Comparison of ENCODE assay signal across 8 mouse cellular contexts in the genomic region with DNA sequence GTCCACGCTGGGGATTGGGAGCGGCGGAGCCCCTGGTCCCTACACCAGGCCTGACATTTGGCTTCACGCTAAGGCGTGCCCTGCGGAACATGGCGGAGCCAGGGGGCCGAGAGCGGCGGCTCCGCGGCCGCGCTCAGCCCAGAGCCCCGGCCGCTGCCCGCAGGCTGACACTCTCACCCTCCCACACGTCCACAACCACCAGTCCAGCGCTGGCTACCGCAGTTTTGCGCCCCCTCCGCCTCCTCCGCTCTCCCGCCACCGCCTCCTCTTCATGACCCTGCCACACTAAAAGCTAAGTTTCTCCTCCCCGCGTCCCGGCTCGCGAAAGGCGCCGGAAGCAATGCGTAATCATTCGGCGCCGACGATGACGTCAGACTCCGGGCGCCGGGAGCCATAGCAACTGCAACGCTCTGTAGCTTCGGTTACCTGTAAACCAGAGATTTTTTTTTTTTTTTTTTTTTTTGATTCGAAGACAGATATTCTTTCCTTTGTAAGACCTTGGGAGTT. TPM values are rescaled to one million over a fixed set of nuclear protein-coding genes. Genes with fewer than 3 reads are reported as not detected.
DNase-seq lines count a peak whose midpoint lies in the region; ATAC-seq lines count a peak whose summit lies in the region.

A gene (minus strand): TSS at position 323 of the 507 bp plus-strand sequence.

- peak within 1 kb of the TSS; percentile 96 for H3K9ac ChIP-seq in hindbrain, embryonic 13.5 days

- under 1% methylated on average over 44 of the region's 44 CpGs for WGBS in hindbrain, embryonic 13.5 days

- H3K27me3 ChIP-seq in hindbrain, embryonic 13.5 days: peaks cover 6% of the 10 kb centered on the region; the same call in 1 of the 2 replicates

- H3K9me3 ChIP-seq in hindbrain, embryonic 13.5 days: no peaks in the 10 kb centered on the region

- H3K4me2 ChIP-seq in hindbrain, embryonic 13.5 days: peak within 1 kb of the TSS; percentile 86

- peaks cover 39% of the 10 kb centered on the region for H3K4me1 ChIP-seq in hindbrain, embryonic 13.5 days (replicated peaks)

- H3K36me3 ChIP-seq in hindbrain, embryonic 13.5 days: peaks cover 2% of the 10 kb centered on the region; the same call in 1 of the 2 replicates

- H3K27ac ChIP-seq in hindbrain, embryonic 13.5 days: peak within 1 kb of the TSS; percentile 85

- ATAC-seq in hindbrain, embryonic 13.5 days (ENCODE audit: low FRiP score): peak; percentile 75

- peak; percentile 94 for DNase-seq in NIH3T3 (ENCODE audit: low read depth)
- peak; percentile 98 for DNase-seq in cerebellum, postnatal 10 days
- peak; percentile 85 to 94 for DNase-seq in frontal cortex, postnatal 10 days (ENCODE audit: low spot score in 2 of 2)
- peak; percentile 97 to 98 for DNase-seq in layer of hippocampus, postnatal 25 days (ENCODE audit: extremely low spot score in 1 of 2, low spot score in 1 of 2)
- peak; percentile 95 for DNase-seq in lung, postnatal 25 days (ENCODE audit: low spot score)
- peak; percentile 96 for DNase-seq in retina, embryonic 14.5 days (ENCODE audit: low spot score)
- DNase-seq in thymus, postnatal 4 days: peak; percentile 97

- peak within 1 kb of the TSS; percentile 98 for H3K4me3 ChIP-seq in hindbrain, embryonic 13.5 days

RNA-seq across cellular contexts. Expression of the gene that starts here (rescaled TPM):
- polyA plus RNA-seq in hindbrain, embryonic 13.5 days (2015; fragmentation: Nextera tagmentation; extraction: Ambion mirVana): 22.5 and 27.0 TPM in 2 replicates
- 10 to 100 TPM; 33.9 to 43.3 TPM for total RNA-seq in layer of hippocampus, postnatal 25 days (2021)

Comparison
In these comparisons a context has a peak if more than half of its experiments do, and no peak if none do; other contexts are left out.
1. Peak in every context shown above with its lines: DNase-seq, ATAC-seq, H3K4me3 ChIP-seq and H3K27ac ChIP-seq.